Mouse (Mus musculus) liver, embryonic 14.5 days (tissue): Measurements from ENCODE around the gene Insr. TPM values are rescaled to one million over a fixed set of nuclear protein-coding genes. Genes with fewer than 3 reads are reported as not detected.
"Not testable (repeated sequence)": the region's sequence is repeated elsewhere in the genome, so short reads cannot be mapped to it uniquely, and the experiment has no call there.

ENCODE experiments used
- ATAC-seq: fragments of 200-750 bp; cut with Nextera tagmentation; 2 replicates; pipeline ENCODE4 v1.8.0; 2017; ENCODE audit warnings: moderate number of reproducible peaks, mild to moderate bottlenecking, moderate library complexity; ENCODE audit not compliant: insufficient read depth
- DNase-seq, 3 experiments: peaks; one replicate each; pipeline ENCODE4 v3.0.0-alpha.2; 2012 to 2013; ENCODE audit warnings: low read depth in 3 of 3, low spot score in 3 of 3
- H3K27ac ChIP-seq: fragments of 300-500 bp; sonication (generic); 2 replicates; pipeline ENCODE4 v1.5.1; 2014; ENCODE audit warnings: moderate library complexity, mild to moderate bottlenecking, control low read depth, inconsistent platforms
- H3K27me3 ChIP-seq: fragments of 300-500 bp; sonication (generic); 2 replicates; pipeline ENCODE4 v1.6.1; 2014; ENCODE audit warnings: mild to moderate bottlenecking, low read length, moderate library complexity; ENCODE audit not compliant: control insufficient read depth, insufficient read depth
- H3K36me3 ChIP-seq: fragments of 300-500 bp; sonication (generic); replicated peaks from 2 replicates; pipeline ENCODE4 v1.6.1; 2014; ENCODE audit warnings: low read depth; ENCODE audit not compliant: control insufficient read depth, insufficient read depth
- H3K4me1 ChIP-seq, 2 experiments: fragments of 200-500 bp in 1 of 2; fragments of 300-500 bp in 1 of 2; sonication (generic) in 1 of 2; replicated peaks; 2 replicates each; pipeline ENCODE4 v1.6.1; 2012 to 2014; ENCODE audit warnings: antibody characterized with exemption in 1 of 2, inconsistent platforms in 1 of 2, low read length in 1 of 2; ENCODE audit not compliant: control insufficient read depth in 2 of 2, insufficient read depth in 2 of 2
- H3K4me2 ChIP-seq: fragments of 300-500 bp; sonication (generic); 2 replicates; pipeline ENCODE4 v1.6.1; 2014; ENCODE audit warnings: low read depth, mild to moderate bottlenecking, control low read depth, moderate library complexity
- H3K4me3 ChIP-seq, 2 experiments: fragments of 200-500 bp in 1 of 2; fragments of 300-500 bp in 1 of 2; sonication (generic) in 1 of 2; 2 replicates each; pipeline ENCODE4 v1.5.1; 2012 to 2014; ENCODE audit warnings: low read depth in 2 of 2, low read length in 2 of 2, mild to moderate bottlenecking in 2 of 2, control low read depth in 1 of 2, inconsistent platforms in 1 of 2, moderate library complexity in 1 of 2; ENCODE audit not compliant: insufficient read depth in 1 of 2
- H3K9ac ChIP-seq: fragments of 300-500 bp; sonication (generic); replicated peaks from 2 replicates; pipeline ENCODE4 v1.6.1; 2014; ENCODE audit warnings: mild to moderate bottlenecking, control low read depth, moderate library complexity
- H3K9me3 ChIP-seq: fragments of 300-500 bp; sonication (generic); 2 replicates; pipeline ENCODE4 v1.6.1; 2016; ENCODE audit warnings: low read length, mixed read lengths; ENCODE audit not compliant: control insufficient read depth
- CTCF ChIP-seq: IDR thresholded peaks from 2 replicates; pipeline ENCODE4 v1.5.1; 2016; ENCODE audit warnings: antibody characterized with exemption, low read depth, control low read depth
- EP300 ChIP-seq: IDR thresholded peaks from 2 replicates; pipeline ENCODE4 v1.6.1; 2016; ENCODE audit warnings: antibody characterized with exemption, low read depth
- WGBS: fragments of 180-500 bp; shearing (Covaris S2); extraction: QIAGEN DNeasy Blood & Tissue Kit; methylation state at CpG from one replicate; pipeline ENCODE4 v1.1.7; 2014; ENCODE audit not compliant: insufficient replicate concordance; 5-methylcytosine and 5-hydroxymethylcytosine counted together
- polyA plus RNA-seq, 2 experiments: library from polyadenylated mRNA; depleted of rRNA in 1 of 2; stranded (reverse) in 1 of 2; unstranded in 1 of 2; fragments of >200 nt; fragmentation: Nextera tagmentation in 1 of 2; extraction: Ambion mirVana in 1 of 2; gene quantifications; 2 replicates each; pipeline versions ENCODE4 v1.2.1 to v1.2.3; 2012 to 2014

The Insr gene
- polyA plus RNA-seq, 2 experiments: 4.4 to 9.2 TPM

DNA sequence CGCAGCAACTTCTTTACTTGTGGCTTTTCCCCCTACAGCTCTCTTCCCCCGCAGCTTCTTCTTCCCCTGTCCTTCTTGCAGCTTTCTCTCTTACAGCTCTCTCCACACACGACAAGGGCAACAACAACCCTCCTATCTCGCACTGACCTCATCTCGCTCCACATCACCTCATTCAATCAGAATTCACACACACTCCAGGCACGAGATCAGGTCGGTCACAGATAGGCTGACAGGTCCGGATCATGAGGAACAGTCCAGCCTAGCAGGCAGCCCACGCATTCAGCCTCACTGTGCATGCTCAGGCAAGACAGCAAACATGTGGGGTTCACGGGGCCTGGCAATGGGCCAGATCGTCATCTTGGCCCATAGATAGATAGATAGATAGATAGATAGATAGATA, 30.2 kb upstream of the Insr start:
- H3K4me3 ChIP-seq: no peak overlapping the region
- H3K27me3 ChIP-seq: no peaks in the 10 kb centered on the region
- no peak overlapping the region for H3K27ac ChIP-seq
- TF ChIP-seq CTCF (no peak), EP300 (no peak)
- no peaks in the 10 kb centered on the region for H3K4me1 ChIP-seq
- no peaks in the 10 kb centered on the region for H3K36me3 ChIP-seq
- ATAC-seq (no peak), DNase-seq (no peak)
- no peak overlapping the region for H3K4me2 ChIP-seq
- H3K9me3 ChIP-seq: no peaks in the 10 kb centered on the region
- H3K9ac ChIP-seq: no peak overlapping the region
- 61% methylated on average over 11 of the region's 11 CpGs for WGBS

DNA sequence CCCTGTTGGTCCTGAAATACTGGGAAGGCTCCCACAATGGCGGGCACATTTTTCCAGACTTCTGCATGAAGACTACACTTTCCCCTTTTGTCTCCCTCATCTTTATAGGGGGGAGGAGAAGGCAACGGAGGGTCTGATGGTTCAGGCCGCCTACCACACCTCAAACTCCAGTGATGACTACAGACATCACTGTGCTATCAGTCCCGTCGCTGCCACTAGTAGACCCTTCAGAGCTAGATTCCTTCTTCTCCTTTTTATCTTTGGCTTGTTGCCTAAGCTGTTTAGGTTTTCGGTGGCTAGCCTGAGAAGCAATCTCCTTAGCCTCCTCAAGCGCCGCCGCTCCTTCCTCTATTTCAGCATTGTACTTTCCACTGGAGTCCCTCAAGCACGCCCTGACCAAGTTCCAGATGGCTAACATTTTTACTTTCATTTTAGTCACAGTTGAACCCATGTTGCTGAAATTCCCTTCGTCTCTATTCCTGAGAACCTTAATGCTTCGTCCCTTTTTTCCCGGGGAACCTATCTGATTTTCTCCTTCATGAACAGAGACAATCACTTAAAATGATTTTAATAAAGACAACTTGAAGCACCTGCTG, 28.9 kb upstream of the Insr start:
- DNase-seq, H3K4me2 ChIP-seq, H3K27me3 ChIP-seq, H3K27ac ChIP-seq, H3K9ac ChIP-seq, H3K4me1 ChIP-seq, H3K36me3 ChIP-seq, H3K9me3 ChIP-seq, ATAC-seq, H3K4me3 ChIP-seq: not testable (repeated sequence)
- 73% methylated on average over 13 of the region's 13 CpGs for WGBS

DNA sequence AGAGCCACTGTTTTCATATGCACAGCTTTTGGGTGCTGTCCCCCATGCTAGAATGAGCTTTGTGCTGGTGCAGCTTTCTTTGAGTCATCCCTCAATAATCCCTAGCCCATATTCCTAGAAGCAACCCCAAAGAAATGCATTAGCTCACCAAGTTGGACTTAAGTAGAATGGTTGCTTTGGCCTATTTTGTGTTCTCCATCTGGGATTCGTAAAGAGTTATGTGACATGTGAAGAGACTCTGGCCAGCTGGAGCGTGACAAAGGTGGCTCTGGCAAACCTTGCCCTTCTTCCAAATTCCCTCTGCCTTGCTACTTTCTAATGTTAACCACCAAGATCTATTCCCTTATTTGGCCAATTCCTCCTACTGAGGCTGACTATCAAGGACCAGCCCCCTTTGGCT, 22.7 kb upstream of the Insr start:
- ATAC-seq (no peak), DNase-seq (no peak)
- H3K4me2 ChIP-seq: no peak overlapping the region
- no peak overlapping the region for H3K9ac ChIP-seq
- no peaks in the 10 kb centered on the region for H3K9me3 ChIP-seq
- no peak overlapping the region for H3K27ac ChIP-seq
- WGBS: 68% methylated on average over 2 of the region's 2 CpGs
- TF ChIP-seq EP300 (no peak), CTCF (no peak)
- H3K27me3 ChIP-seq: no peaks in the 10 kb centered on the region
- no peak overlapping the region for H3K4me3 ChIP-seq
- H3K4me1 ChIP-seq: no peaks in the 10 kb centered on the region
- H3K36me3 ChIP-seq: no peaks in the 10 kb centered on the region

DNA sequence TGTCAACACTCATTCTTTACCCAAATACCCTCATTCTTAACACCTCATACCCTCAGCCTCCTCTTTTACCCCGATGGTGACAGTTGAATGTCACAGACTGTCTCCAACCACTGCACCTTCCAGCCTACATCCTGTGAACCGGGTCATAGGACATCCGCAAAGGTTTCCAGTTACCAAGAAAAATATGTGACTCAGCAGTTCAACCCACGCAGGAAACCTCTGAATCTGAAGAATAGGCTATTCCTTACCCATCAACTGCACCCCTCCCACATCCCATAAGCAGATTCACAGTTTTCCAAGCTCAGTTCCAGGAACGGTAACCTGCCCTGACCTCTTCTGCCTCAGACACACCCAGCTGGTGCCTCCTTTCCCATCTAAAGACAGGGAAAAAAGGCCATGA, 19.9 kb upstream of the Insr start:
- WGBS: 52% methylated on average over 5 of the region's 5 CpGs
- ATAC-seq: no peak
- Histone ChIP-seq H3K4me2 (no peak overlapping the region), H3K36me3 (no peaks in the 10 kb centered on the region), H3K4me3 (no peak overlapping the region), H3K9me3 (no peaks in the 10 kb centered on the region), H3K9ac (no peak overlapping the region), H3K27me3 (no peaks in the 10 kb centered on the region), H3K27ac (no peak overlapping the region), H3K4me1 (no peaks in the 10 kb centered on the region)
- TF ChIP-seq CTCF (no peak), EP300 (no peak)
- no peak for DNase-seq

DNA sequence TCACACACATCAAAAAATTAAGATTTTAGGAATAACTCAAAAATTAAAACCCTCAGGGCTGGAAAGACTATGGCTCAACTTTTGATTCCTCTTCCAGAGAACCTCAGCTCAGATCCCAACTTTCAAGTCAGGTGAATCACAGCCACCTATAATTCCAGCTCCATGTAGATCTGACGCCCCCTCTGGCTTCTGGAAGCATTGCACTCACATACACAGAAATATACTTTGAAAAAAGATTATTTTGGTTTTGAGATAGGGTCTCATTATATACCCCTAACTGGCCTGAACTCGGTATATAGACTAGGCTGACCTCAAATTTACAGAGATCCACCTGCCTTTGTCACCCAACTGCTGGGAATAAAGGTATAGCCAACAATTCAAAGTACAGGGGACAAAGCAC, 6.4 kb upstream of the Insr start:
- Histone ChIP-seq H3K4me1 (0 out of 4 replicates have a peak, but pooled peaks cover 0 to 1% of the 10 kb centered on the region in 2 experiments), H3K4me3 (no peak overlapping the region), H3K36me3 (no peaks in the 10 kb centered on the region), H3K27me3 (no peaks in the 10 kb centered on the region), H3K4me2 (no peak overlapping the region), H3K9ac (no peak overlapping the region), H3K9me3 (no peaks in the 10 kb centered on the region), H3K27ac (no peak overlapping the region)
- DNase-seq (no peak), ATAC-seq (no peak)
- WGBS: 27% methylated on average over 2 of the region's 2 CpGs
- TF ChIP-seq CTCF (no peak), EP300 (no peak)
